Mouse (Mus musculus) testis, adult 2 months (tissue): ENCODE measurements at regions not wholly inside any gene's neighbourhood (a gene's known extent, or its start where the extent isn't known, plus 50 kb on each side); places are given as distances from the start of the nearest gene placed in this dataset.

ENCODE experiments used
- H3K27ac ChIP-seq: fragments of 200-500 bp; 2 replicates; pipeline ENCODE4 v1.5.1; 2012; ENCODE audit warnings: low read depth, low read length; ENCODE audit not compliant: control insufficient read depth, insufficient read depth
- H3K27me3 ChIP-seq: fragments of 200-500 bp; 2 replicates; pipeline ENCODE4 v1.6.1; 2012; ENCODE audit warnings: mild to moderate bottlenecking, low read length, moderate library complexity; ENCODE audit not compliant: control insufficient read depth, insufficient read depth
- H3K36me3 ChIP-seq: fragments of 200-500 bp; 2 replicates; pipeline ENCODE4 v1.6.1; 2012; ENCODE audit warnings: mild to moderate bottlenecking, low read length; ENCODE audit not compliant: control insufficient read depth, insufficient read depth
- H3K4me1 ChIP-seq: fragments of 200-500 bp; 2 replicates; pipeline ENCODE4 v1.6.1; 2012; ENCODE audit warnings: low read length; ENCODE audit not compliant: control insufficient read depth, insufficient read depth
- H3K4me3 ChIP-seq: fragments of 200-500 bp; 2 replicates; pipeline ENCODE4 v1.5.1; 2012; ENCODE audit warnings: low read depth, mild to moderate bottlenecking, low read length, moderate library complexity, mixed read lengths; ENCODE audit not compliant: control insufficient read depth
- CTCF ChIP-seq: fragments of 200-500 bp; IDR thresholded peaks from 2 replicates; pipeline ENCODE4 v1.5.1; 2012; ENCODE audit warnings: low read depth, mild to moderate bottlenecking, inconsistent platforms, low read length, moderate library complexity; ENCODE audit not compliant: control insufficient read depth, insufficient read depth, insufficient replicate concordance
- POLR2A ChIP-seq: fragments of 200-500 bp; IDR thresholded peaks from 2 replicates; pipeline ENCODE4 v1.6.1; 2012; ENCODE audit warnings: low read depth, mild to moderate bottlenecking, inconsistent platforms, low read length, moderate library complexity; ENCODE audit not compliant: control insufficient read depth

GRCm38 (mm10) chr13:71649876-71650275 is 313.6 kb downstream of the Irx1 start:
- H3K36me3 ChIP-seq: no peaks in the 10 kb centered on the region
- H3K27me3 ChIP-seq: no peaks in the 10 kb centered on the region
- no peaks in the 10 kb centered on the region for H3K4me1 ChIP-seq
- H3K27ac ChIP-seq: no peak overlapping the region
- no peak overlapping the region for H3K4me3 ChIP-seq
- TF ChIP-seq POLR2A (no peak), CTCF (no peak)

- TF ChIP-seq POLR2A (no peak), CTCF (no peak)
- no peaks in the 10 kb centered on the region for H3K36me3 ChIP-seq
- no peak overlapping the region for H3K27ac ChIP-seq
- H3K4me3 ChIP-seq: no peak overlapping the region
- no peaks in the 10 kb centered on the region for H3K27me3 ChIP-seq
- no peaks in the 10 kb centered on the region for H3K4me1 ChIP-seq
These were observed 314.5 kb downstream of the Irx1 start for GRCm38 (mm10) chr13:71649031-71649430.

- no peaks in the 10 kb centered on the region for H3K36me3 ChIP-seq
- H3K4me3 ChIP-seq: no peak overlapping the region
- no peak for TF ChIP-seq CTCF
- TF ChIP-seq POLR2A: no peak
- H3K4me1 ChIP-seq: no peaks in the 10 kb centered on the region
- no peak overlapping the region for H3K27ac ChIP-seq
- no peaks in the 10 kb centered on the region for H3K27me3 ChIP-seq
These were observed 332.1 kb downstream of the Irx1 start for GRCm38 (mm10) chr13:71631447-71631846.

- TF ChIP-seq CTCF (no peak), POLR2A (no peak)
- H3K36me3 ChIP-seq: no peaks in the 10 kb centered on the region
- H3K4me1 ChIP-seq: no peaks in the 10 kb centered on the region
- H3K27ac ChIP-seq: no peak overlapping the region
- no peak overlapping the region for H3K4me3 ChIP-seq
- H3K27me3 ChIP-seq: no peaks in the 10 kb centered on the region
These were observed 346.3 kb downstream of the Irx1 start for GRCm38 (mm10) chr13:71617198-71617597.

GRCm38 (mm10) chr13:71612393-71613179 is 350.9 kb downstream of the Irx1 start:
- H3K4me1 ChIP-seq: no peaks in the 10 kb centered on the region
- no peaks in the 10 kb centered on the region for H3K27me3 ChIP-seq
- no peak overlapping the region for H3K4me3 ChIP-seq
- no peak overlapping the region for H3K27ac ChIP-seq
- TF ChIP-seq POLR2A (no peak), CTCF (no peak)
- H3K36me3 ChIP-seq: no peaks in the 10 kb centered on the region

GRCm38 (mm10) chr13:71582486-71582885 is 381.0 kb downstream of the Irx1 start:
- Histone ChIP-seq H3K4me3 (no peak overlapping the region), H3K36me3 (no peaks in the 10 kb centered on the region), H3K27me3 (no peaks in the 10 kb centered on the region), H3K4me1 (no peaks in the 10 kb centered on the region), H3K27ac (no peak overlapping the region)
- TF ChIP-seq CTCF: no peak
- TF ChIP-seq POLR2A: no peak

- TF ChIP-seq CTCF: no peak
- TF ChIP-seq POLR2A: no peak
- Histone ChIP-seq H3K4me3 (no peak overlapping the region), H3K27me3 (no peaks in the 10 kb centered on the region), H3K4me1 (no peaks in the 10 kb centered on the region), H3K27ac (no peak overlapping the region), H3K36me3 (no peaks in the 10 kb centered on the region)
These were observed 397.6 kb downstream of the Irx1 start for GRCm38 (mm10) chr13:71565895-71566294.

- Histone ChIP-seq H3K36me3 (no peaks in the 10 kb centered on the region), H3K4me1 (no peaks in the 10 kb centered on the region), H3K27me3 (no peaks in the 10 kb centered on the region), H3K4me3 (no peak overlapping the region), H3K27ac (no peak overlapping the region)
- TF ChIP-seq POLR2A (no peak), CTCF (no peak)
These were observed 398.1 kb downstream of the Irx1 start for GRCm38 (mm10) chr13:71565388-71565787.
